Mouse (Mus musculus) T-helper 2 cell (primary cell): ENCODE measurements around the gene Tex22.

Experiments used
- in situ Hi-C: fragments of 300-600 bp; cut with MboI, MseI; formaldehyde crosslinking; loops from one replicate; pipeline ENCODE4 v1.15.1; 2025; ENCODE audit warnings: high pct_unique_total_duplicates

Tex22 gene

DNA sequence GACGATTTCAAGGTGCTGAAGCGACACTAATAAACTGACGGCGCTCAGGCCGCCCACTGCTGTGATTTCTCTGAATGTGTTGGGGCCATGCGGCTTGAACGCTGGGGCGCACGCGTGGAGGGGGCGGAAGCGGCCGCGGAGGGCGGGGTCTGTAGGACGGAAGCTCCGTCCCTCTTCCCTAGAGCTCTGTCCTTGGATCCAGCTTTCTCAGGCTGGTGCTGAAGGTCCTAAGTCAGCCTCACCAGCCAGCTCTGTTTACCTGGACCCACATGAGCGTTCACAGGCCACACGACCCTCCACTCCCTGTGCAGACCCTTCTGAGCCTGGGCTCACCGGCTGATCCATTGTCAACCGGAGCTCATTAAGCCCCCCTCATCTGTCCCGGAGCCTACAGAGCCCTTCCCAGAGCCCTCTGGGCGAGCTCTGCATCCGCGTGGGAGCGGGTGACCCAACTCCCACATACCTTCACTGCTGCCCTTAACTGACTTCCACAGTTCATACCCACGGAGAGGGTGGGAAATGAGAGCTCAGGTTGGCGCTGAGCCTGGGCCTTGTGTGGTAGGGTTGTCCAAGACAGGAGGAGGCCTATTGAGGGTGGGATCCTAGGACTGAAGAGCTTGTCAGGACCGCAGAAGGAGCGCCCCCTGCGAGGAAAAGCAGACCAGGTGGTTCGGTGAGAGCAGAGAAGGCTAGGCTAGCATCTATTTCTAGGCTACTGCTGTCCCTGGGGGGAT lies at the start of gene Tex22:
Gene Tex22, plus strand, starts transcription at position 174 of the 734 bp plus-strand sequence.
- in situ Hi-C loops = no loop called here

DNA sequence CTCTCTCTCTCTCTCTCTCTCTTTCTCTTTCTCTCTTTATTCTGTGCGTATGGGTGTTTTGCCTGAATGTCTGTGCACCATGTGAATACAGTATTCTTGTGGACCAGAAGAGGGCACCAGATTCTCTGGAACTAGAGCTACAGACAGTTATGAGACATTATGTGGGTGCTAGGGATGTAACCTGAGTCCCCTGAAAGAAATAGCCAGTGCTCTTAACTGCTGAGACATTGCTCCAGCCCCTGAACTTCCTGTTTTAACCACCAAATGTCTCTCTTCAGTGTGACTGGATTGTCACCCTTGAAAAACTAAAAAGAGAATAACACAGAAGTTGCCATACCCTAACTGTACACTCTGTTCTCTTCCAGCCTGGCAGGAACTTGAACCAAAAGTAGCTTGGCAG lies 47.7 kb upstream of the Tex22 start:
- in situ Hi-C loops = no loop called here

DNA sequence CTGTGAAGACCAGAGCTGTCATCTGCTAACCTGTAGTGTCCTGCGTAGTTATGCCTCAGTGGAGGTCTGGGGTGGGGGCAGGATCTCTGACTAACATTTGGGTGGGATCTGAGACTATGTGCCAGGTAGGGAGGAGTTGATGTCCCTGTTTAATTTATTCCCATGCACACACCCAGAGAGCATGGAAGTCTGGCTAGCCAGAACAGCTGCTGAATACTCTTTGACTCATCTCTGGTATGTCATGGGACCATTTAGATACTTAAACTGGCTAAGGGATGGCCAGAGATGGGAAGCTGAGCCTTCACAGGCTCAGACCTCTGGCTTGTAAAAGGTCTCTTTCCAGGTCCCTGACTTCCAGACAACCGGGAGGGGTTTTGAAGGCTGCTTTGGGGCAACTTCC lies 46.8 kb upstream of the Tex22 start:
- in situ Hi-C loops = no loop called here

DNA sequence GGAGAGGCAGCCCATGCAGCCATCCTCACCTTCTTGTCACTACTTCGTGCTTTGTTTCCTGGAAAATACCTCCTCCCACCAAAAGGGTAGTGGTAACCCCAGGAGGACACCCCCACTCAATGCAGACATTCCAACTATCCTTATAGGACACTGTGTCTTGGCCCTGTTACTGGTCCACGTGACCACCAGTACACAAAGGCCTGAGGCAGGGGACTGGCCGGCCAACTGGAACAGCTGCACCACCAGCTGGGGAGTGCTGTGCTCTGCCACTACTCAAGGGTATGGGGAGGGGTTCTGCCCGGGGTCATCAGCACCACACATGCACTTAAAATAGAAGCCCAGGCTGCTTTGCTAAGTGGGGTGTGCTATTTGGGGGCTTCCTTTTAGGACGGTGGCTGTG lies 46.2 kb upstream of the Tex22 start:
- in situ Hi-C loops = no loop called here

DNA sequence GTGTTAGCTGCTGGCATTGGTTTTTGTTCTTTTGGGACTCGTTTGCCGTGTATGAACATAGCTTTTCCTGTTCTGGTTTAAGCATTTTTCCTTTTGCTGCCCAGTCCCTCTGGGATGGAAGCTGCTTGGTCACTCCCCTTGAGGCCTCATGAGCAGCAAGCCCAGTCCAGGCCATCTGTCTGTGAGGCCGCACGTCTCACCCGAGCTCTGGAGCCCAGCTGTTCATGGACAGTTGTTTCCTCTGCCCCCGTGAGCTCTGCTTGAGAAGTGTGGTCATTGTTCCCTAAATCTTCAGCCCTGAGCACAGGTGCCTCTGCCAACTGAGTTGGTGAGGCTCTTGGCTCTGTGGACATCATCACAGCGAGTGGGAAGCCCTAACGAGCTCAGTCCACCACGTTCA lies 45.4 kb upstream of the Tex22 start:
- in situ Hi-C loops = no loop called here

DNA sequence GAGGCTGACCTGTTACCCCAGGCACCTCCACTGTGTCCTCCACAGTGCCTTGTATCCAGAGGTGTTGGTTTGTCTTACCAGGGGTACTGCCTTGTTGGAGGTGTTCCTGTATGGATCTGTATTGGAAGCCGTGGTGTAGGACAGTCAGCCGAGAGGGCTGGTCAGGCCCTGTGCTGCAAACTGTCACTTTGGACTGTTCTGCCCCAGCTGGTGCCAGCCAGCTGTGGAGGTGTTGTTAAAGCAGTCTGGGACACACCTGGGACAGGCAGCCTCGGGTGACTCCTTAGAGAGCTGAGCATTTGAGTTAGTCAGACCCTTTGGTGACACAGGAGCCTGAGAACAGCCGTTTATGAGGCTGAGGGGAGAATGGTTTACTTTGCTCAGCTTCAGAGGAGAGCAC lies 44.3 kb upstream of the Tex22 start:
- in situ Hi-C loops = no loop called here

DNA sequence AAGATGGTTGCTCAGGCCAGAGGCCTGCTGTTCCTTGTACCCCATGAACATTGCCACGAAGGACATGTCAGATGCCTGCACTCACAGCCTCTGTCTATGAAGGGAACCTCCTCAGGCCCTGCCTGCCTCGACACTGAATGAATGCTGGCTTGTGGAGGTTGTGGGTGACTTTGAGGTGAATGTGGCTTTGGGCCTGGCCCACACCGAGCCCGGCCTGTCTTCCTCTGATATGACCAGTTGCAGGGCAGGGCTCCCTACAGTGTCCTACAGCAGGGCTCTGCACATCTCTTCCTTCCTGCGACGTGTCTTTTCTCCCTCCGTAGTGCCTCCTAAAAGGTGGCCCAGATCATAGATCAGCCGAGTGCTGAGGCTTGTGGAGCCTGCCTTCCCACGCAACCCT lies 43.3 kb upstream of the Tex22 start:
- in situ Hi-C loops = no loop called here

DNA sequence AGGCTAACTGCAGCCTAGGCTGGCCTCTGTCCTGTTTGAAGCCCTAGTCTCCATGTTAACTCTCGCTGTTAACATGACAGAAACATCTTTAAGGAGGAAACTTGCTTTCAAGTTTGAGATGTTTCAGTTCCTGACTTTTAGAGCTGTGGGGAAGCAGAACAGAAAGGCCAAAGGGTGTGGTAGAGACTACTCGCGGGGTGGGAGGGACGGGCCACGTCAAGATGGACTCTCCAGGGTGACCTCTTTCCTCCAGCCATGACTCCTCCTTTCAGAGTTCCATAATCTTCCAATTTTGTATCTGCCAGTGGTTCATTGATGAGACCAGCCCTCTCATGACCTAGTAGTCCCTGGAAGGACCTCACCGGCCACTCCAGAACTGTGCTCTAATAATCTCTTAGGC lies 42.9 kb upstream of the Tex22 start:
- in situ Hi-C loops = no loop called here

DNA sequence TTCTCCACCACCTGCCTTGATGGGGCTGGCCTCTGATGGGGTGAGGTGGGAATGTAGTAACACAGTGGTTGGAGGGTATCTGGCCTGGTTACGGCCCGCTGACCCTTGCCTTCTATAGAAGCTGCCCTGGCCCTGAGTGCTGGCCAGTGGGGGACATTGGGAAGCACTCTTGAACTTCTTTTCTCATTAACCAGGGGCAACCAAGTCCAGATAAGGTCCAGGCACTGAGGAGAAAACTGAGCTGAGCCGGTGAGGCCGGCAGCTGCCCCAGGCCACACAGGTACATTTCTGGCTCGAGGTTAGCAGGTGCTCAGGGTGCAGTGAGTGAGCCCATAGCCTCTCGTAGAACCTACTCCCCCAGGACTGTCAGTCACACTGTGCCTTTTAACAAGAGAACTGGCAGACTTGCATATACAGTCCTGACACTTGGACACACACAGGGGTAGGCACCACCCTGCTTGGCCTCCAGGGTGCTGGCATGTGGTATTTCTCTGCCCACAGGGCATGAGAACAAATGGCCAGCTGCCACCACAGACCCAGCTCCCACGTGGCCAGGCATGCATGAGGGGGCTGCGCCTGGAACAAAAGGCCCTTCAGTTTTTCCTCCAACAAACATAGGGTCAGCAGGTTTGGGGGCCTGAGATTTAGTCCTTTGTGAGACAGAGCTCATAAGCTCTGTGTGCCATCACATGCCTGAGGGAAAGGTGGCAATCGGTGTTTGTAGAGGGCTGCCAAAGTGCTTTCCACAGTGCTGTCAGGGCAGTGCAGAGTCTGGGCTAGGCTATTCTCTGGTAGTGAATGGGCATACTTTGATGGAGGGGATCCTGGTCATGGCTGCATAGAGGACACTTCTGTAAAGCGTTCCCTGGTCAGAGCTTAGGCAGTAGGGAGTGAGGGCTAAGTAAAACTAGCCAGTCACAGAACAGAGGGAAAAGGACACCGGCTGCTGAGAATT lies 41.7 kb upstream of the Tex22 start:
- in situ Hi-C loops = no loop called here

DNA sequence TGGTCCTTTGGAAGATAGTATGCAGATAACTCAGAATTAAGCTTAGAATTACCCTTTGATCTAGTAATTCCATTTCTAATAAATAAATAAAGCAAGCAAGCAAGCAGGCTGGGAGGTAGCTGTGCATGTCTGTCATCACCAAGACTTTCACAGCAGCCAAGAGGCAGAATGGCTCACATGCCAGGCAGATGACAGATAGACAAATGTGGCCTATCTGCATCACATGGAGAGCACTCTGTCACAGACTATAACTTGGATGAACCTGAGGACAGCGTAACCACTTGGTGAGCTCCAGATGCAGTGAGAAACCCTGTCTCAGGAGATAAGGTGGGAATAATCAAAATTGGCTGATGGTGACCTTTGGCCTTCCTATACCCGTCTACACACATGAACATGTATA lies 39.2 kb upstream of the Tex22 start:
- in situ Hi-C loops = no loop called here

DNA sequence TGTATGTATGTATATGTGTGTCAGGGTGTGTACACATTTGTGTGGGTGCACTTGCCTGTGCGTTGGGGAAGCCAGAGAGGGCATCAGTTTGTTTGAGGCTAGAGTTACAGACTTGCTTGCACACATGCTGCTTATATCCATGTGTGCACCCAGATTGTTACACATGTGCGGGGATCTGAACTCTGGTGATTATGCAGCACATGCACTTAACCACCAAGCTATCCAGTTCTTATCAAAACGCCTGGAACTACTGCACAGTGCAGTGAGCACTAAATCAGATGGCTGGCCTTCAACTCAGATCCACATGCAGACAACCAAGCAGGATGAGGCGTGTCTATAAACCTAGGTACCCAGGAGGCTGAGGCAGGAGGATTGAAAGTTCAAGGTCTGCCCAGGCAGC lies 37.3 kb upstream of the Tex22 start:
- in situ Hi-C loops = no loop called here

DNA sequence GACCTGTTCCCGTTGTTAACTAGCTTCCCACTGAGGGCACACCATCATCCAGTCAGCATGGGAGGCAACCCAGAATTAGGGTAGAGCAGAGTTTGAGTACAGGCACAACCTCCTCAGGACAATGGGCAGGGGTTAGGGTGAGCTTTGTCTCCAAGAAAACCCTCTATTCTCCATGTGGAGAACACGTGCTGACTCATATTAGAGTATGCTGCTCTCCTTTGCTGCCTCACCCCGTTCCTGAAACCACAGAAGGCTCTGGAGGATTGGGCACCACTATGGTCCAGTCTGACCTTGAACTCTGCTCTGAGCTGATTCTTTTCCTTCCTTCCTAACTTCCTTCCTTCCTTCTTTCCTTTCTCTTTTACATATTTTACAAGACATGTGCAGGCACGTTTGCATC lies 35.9 kb upstream of the Tex22 start:
- in situ Hi-C loops = no loop called here

DNA sequence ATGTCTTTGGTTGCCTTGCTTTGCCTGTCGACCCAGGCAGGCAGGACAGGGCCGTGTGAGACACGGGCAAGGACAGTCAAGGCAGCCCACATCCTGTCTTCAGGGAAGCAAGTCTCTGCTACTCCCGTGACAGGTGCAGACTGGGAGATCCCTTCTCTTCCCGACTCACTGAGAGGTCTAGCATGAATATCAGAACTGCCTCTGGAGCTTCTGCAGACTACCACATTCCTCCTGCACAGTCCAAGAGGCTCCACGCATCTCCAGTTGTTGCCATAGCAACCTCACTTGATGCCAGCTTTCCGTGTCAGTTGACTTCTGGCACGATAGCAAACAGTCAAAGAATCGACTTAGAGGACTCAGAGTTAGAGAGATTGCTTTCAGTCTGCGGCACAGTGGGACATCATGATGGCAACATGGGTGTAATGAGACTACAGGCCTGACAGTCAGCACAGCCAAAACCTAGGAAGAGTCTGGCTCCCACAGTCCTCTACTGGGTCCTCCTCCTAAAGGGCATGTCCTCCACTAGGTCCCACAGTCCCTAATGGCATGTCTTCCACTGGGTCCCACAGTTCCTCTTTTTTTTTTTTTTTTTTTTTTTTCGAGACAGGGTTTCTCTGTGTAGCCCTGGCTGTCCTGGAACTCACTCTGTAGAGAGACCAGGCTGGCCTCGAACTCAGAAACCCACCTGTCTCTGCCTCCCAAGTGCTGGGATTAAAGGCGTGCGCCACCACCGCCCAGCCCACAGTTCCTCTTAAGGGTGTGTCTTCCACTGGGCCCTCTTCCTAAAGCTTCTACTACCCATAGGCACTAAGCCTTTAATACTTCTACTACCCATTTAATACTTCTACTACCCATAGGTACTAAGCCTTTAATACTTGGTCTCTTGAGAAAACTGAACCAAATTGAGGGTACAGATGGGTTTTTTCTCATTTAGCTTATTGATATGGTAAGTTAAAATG lies 32.5 kb upstream of the Tex22 start:
- in situ Hi-C loops = no loop called here

DNA sequence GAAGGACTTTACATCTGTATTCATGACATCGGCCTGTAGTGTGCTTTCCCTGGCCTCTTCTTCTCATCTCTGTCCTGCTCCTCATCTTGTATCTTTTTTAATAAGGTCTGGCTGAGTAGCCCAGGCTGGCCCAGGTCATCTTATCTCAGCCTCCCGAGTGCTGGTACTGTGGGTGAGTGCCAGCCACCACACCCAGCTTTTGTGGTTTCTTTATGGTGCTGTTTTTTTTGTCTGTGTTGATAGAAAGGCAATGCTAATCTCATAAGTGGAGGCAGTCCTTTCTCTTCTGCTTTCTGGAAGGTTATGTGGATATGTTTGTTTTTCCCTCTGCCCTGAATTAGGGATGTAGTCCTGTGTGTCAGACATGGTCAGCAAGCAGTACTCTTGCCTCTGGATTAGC lies 31.8 kb upstream of the Tex22 start:
- in situ Hi-C loops = no loop called here

DNA sequence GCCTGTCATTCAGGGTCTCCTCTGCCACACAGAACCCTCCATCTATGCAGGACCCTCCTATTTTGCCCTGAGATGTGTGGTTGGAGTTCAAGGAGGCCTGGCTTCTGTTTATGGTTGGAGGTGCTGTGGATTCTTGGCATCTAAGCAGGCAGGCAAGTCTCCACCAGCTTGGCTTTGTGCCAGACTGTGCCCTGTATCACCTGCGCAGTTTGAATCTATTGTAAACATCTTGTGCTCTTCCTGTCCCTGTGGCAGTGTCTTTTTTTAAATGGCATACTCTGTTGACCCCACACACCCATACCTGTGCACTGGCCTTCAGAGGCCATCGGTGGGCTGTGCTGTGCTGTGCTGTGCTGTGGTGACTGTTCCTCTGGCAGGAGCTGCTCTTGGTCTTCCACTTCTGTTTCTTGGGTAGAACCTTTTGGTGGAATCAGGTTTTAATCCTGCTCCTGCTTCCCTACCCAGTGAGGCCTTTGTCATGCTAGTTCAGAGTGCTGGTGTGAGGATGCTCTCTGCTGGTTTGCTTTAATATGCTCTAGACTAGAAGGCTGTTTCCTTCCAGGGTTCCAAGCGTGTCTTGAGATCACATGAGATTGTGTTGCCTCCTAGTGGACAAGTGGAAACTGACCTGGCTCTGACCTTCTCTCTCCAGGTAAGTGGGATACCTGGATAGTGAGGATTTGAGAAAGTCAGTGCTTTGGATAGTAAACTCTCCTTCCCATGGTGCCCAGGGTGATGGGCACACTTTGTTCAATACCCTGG lies 29.2 kb upstream of the Tex22 start:
- in situ Hi-C loops = no loop called here

DNA sequence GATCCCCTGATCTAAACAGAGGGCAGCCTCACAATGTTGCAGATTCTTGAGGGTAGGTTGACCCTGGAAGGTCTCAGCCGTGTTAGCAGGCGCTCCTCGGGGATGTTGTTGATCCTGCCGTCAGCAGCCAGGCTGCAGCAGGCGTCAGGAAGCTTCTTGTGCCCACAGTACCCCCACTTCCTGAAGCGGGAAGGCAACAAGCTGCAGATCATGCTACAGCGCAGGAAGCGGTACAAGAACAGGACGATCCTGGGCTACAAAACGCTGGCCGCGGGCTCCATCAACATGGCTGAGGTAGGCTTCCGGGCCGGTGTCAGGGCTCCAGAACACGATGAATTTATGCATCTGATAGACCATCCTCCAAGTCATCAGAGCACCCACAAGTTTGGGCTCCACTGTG lies 27.4 kb upstream of the Tex22 start:
- in situ Hi-C loops = no loop called here

DNA sequence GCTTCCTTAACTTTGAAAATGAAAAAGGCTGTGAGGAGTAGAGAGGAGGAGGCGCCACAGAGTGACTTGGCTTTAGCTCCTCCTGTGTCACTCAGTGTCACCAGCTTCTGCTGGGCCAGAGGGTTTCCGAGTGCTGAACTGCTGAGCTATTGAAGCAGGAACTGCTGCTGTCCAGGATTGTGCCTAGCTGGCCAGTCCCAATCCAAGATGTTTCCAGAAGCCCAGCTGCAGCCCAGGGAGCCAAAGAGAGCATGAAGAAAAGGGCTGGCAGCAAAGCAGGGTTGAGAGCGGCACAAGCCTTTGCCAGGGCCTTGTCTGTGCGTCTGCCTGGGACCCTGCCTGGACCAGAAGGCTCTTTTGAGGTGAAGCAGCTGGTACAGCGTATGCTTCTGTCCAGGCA lies 26.2 kb upstream of the Tex22 start:
- in situ Hi-C loops = no loop called here

DNA sequence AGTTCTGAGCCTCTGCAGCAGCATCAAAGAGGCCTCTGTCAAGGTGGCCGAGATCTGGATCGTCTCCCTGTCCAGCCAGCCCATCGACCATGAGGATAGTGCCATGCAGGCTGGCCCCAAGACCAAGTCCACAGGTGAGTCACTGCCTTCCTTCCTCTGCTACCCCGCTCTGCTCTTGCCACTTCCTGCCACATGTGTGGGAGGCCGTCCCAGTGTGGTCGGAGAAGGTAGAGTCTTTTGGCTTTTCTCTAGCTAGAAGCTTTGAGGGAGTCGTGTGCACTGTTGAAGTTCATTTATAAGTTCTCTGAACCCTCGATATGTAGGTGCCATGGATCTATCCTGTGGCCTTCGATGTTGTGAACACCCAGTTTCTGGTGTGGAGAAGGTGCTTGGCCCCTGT lies 24.5 kb upstream of the Tex22 start:
- in situ Hi-C loops = no loop called here

DNA sequence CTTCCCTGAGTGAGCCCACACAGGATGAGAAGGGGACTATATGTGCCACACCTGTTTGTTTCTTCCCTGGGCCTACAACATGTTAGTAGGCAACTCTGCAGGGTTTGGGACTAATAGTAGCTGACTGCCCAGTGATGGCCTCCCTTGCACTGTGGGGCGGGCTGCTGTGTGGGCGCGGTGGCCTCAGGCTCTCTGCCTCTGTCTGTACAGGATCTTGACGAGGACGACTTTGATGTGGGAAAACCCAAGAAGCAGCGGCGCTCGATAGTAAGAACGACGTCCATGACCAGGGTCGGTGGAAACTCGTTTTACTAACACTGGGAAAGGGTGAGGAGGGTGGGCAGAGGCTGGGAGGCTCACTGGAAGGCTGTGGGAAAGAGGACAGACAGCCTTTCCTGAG lies 23.6 kb upstream of the Tex22 start:
- in situ Hi-C loops = no loop called here

DNA sequence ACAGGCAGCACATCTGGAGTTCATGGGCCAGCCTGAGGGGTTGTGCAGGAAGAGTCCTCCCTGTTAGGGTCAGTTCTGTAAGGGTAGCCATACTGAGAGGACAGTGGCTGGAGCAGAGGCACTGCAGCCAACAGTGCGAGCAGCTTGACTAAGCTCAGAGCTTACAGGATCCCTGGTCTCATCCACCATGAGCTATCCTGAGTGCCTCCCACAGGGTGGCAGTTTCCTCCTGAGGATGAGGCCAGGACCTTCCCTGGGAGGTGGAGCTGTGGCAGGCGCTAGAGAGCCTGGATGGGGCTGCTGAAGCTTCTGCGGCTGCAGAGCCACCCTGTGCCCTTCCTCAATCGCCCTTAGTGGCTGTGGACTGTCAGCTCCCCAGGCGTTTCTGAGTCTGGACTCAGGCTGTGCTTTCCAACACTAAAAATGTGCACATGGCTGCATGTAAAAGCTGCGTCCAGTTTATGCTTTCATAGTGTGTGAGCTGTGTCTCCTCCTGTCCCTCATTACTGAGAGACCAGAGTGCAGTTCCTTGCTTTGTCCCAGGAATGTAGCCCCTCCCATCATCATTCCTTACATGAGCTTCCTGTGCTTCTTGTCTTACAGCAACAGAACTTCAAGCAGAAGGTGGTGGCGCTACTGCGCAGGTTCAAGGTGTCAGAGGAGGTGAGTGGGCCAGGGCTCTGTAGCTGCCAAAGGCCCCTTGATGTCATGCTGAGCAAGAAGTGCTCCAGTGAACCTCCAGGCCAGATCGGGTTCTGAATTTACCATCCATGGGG lies 22.5 kb upstream of the Tex22 start:
- in situ Hi-C loops = no loop called here
